Mouse (Mus musculus) hindlimb bud, embryonic 11.5 days (tissue): ENCODE measurements around the gene Atad2b.
"Not testable (repeated sequence)": the region's sequence is repeated elsewhere in the genome, so short reads cannot be mapped to it uniquely, and the experiment has no call there.

Source experiments
- DNase-seq: peaks from one replicate; pipeline ENCODE4 v3.0.0-alpha.2; 2012; ENCODE audit warnings: low read depth, low spot score; ENCODE audit errors: extremely low spot score

Gene Atad2b

GRCm38 (mm10) chr12:4916994-4917804 lies at the start of gene Atad2b:
Gene Atad2b, plus strand, starts transcription at chr12:4917353.
- peak; percentile 77 for DNase-seq

- no peak for DNase-seq
Observed at GRCm38 (mm10) chr12:4868924-4869323, 48.2 kb upstream of the Atad2b start.

- no peak for DNase-seq
Observed at GRCm38 (mm10) chr12:4871260-4871659, 45.9 kb upstream of the Atad2b start.

- DNase-seq = no peak
Observed at GRCm38 (mm10) chr12:4872273-4872672, 44.9 kb upstream of the Atad2b start.

GRCm38 (mm10) chr12:4872983-4873477 lies 44.1 kb upstream of the Atad2b start:
- no peak for DNase-seq

GRCm38 (mm10) chr12:4873531-4873930 lies 43.6 kb upstream of the Atad2b start:
- no peak for DNase-seq

GRCm38 (mm10) chr12:4874161-4874927 lies 42.8 kb upstream of the Atad2b start, which contains the start of gene Mfsd2b:
Gene Mfsd2b, minus strand, starts transcription at chr12:4874359.
- peak; percentile 18 for DNase-seq

- no peak for DNase-seq
Observed at GRCm38 (mm10) chr12:4875623-4876022, 41.5 kb upstream of the Atad2b start.

GRCm38 (mm10) chr12:4878296-4878783 lies 38.8 kb upstream of the Atad2b start:
- DNase-seq = no peak

- DNase-seq = no peak
Observed at GRCm38 (mm10) chr12:4879048-4879447, 38.1 kb upstream of the Atad2b start.

GRCm38 (mm10) chr12:4882086-4882485 lies 35.1 kb upstream of the Atad2b start:
- no peak for DNase-seq

- DNase-seq = no peak
Observed at GRCm38 (mm10) chr12:4885062-4885461, 32.1 kb upstream of the Atad2b start.

GRCm38 (mm10) chr12:4886581-4886980 lies 30.6 kb upstream of the Atad2b start:
- not testable (repeated sequence) for DNase-seq

GRCm38 (mm10) chr12:4888739-4889138 lies 28.4 kb upstream of the Atad2b start:
- no peak for DNase-seq

GRCm38 (mm10) chr12:4889251-4889650 lies 27.9 kb upstream of the Atad2b start:
- no peak for DNase-seq

GRCm38 (mm10) chr12:4889891-4890290 lies 27.3 kb upstream of the Atad2b start:
- DNase-seq = no peak

GRCm38 (mm10) chr12:4898024-4898423 lies 19.1 kb upstream of the Atad2b start:
- no peak for DNase-seq

- no peak for DNase-seq
Observed at GRCm38 (mm10) chr12:4905946-4906345, 11.2 kb upstream of the Atad2b start.

GRCm38 (mm10) chr12:4906476-4906875 lies 10.7 kb upstream of the Atad2b start:
- DNase-seq = no peak

- peak; percentile 68 for DNase-seq
Observed at GRCm38 (mm10) chr12:4906951-4907906, 9.9 kb upstream of the Atad2b start, which contains the start of gene Ubxn2a. Gene Ubxn2a, minus strand, starts transcription at chr12:4907705.
